Mouse (Mus musculus) kidney, postnatal 25 days (tissue): ENCODE results near the gene Kbtbd4.
A peak's percentile ranks its signal among the peaks of the same experiment; 100 is the strongest.
"Not testable (repeated sequence)": the region's sequence is repeated elsewhere in the genome, so short reads cannot be mapped to it uniquely, and the experiment has no call there.

ENCODE experiments used
- DNase-seq, 2 experiments: peaks; one replicate each; pipeline ENCODE4 v3.0.0; 2021; ENCODE audit warnings: mixed read lengths in 2 of 2

Gene Kbtbd4

GRCm38 (mm10) chr2:90904076-90904855 lies at the start of gene Kbtbd4, which contains the start of gene Ndufs3:
TSS of gene Kbtbd4 (plus strand) at chr2:90904740.
TSS of gene Ndufs3 (minus strand) at chr2:90904827.
- peak; percentile 89 to 94 for DNase-seq

GRCm38 (mm10) chr2:90861486-90861885 lies 43.1 kb upstream of the Kbtbd4 start:
- no peak for DNase-seq

- DNase-seq = no peak
Measured at GRCm38 (mm10) chr2:90864184-90864583, 40.4 kb upstream of the Kbtbd4 start.

- peak; percentile 85 to 91 for DNase-seq
Measured at GRCm38 (mm10) chr2:90866524-90866923, 38.0 kb upstream of the Kbtbd4 start.

GRCm38 (mm10) chr2:90870136-90870601 lies 34.4 kb upstream of the Kbtbd4 start:
- DNase-seq = no peak

GRCm38 (mm10) chr2:90871180-90871961 lies 33.2 kb upstream of the Kbtbd4 start:
- no peak for DNase-seq

- no peak for DNase-seq
Measured at GRCm38 (mm10) chr2:90874025-90874424, 30.5 kb upstream of the Kbtbd4 start.

GRCm38 (mm10) chr2:90875239-90875638 lies 29.3 kb upstream of the Kbtbd4 start:
- no peak for DNase-seq

- no peak for DNase-seq
Measured at GRCm38 (mm10) chr2:90877584-90878259, 26.8 kb upstream of the Kbtbd4 start.

- DNase-seq = no peak
Measured at GRCm38 (mm10) chr2:90879419-90879818, 25.1 kb upstream of the Kbtbd4 start.

GRCm38 (mm10) chr2:90880144-90880785 lies 24.3 kb upstream of the Kbtbd4 start:
- no peak for DNase-seq

GRCm38 (mm10) chr2:90881824-90882223 lies 22.7 kb upstream of the Kbtbd4 start:
- no peak for DNase-seq

- DNase-seq = peak; percentile 22 to 55
Measured at GRCm38 (mm10) chr2:90885218-90886041, 19.1 kb upstream of the Kbtbd4 start, which contains the start of gene C1qtnf4. TSS of gene C1qtnf4 (plus strand) at chr2:90885860.

- no peak for DNase-seq
Measured at GRCm38 (mm10) chr2:90886436-90886835, 18.1 kb upstream of the Kbtbd4 start.

- no peak for DNase-seq
Measured at GRCm38 (mm10) chr2:90887627-90888026, 16.9 kb upstream of the Kbtbd4 start.

- peak; percentile 43 to 81 for DNase-seq
Measured at GRCm38 (mm10) chr2:90889550-90890548, 14.7 kb upstream of the Kbtbd4 start.

- no peak for DNase-seq
Measured at GRCm38 (mm10) chr2:90893673-90894298, 10.8 kb upstream of the Kbtbd4 start.

GRCm38 (mm10) chr2:90894299-90894677 lies 10.3 kb upstream of the Kbtbd4 start:
- not testable (repeated sequence) for DNase-seq

- no peak for DNase-seq
Measured at GRCm38 (mm10) chr2:90903398-90903797, 1.1 kb upstream of the Kbtbd4 start.

GRCm38 (mm10) chr2:90904856-90905224 lies 300 bp downstream of the Kbtbd4 start:
- peak; percentile 63 to 76 for DNase-seq
